Comparison of ENCODE assay signal across 9 mouse cellular contexts in the genomic region with DNA sequence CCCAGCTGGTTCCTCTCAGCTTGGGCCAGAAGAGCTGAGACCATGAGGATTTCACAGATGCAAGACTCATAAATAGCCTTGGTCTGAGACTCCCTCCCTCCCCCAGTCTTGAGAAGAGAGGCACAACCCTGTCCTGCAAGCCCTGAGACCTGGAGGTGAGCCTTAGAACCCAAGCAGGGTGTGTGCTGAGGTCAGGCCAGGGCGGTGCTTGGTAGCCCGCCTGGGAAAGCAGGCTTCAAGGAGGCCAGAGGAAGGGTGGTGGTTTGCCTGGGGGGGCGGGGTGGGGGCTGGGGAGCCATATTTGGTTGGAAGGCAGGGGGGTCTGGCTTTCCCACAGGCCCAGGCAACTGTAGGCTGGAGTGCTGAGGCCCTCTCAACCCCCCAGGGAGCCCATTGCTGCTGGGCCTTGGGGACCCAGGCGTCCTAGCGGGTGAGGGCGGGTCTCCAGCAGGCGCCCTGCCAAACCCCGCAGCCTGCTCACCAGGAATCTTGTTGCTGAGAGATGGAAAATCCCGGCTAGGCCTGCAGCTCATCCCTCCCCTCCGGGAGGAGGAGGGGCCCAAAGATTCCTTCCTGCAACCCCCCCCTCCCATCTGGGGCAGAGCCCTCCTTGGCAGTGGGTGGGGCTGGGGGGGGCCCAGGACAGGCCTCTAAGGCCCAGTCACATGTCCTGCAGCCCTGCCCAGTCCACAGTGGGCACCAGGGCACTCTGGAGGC. TPM values are rescaled to one million over a fixed set of nuclear protein-coding genes. Genes with fewer than 3 reads are reported as not detected.
A peak's percentile ranks its signal among the peaks of the same experiment; 100 is the strongest.
DNase-seq lines count a peak whose midpoint lies in the region; ATAC-seq lines count a peak whose summit lies in the region.
"Had no signal": no experiment of that assay in that cellular context is flagged by ENCODE, and none has a peak within 500 bp of the region (broad histone marks: within the 10 kb centered on the region; RNA-seq: fewer than 3 reads in every experiment).

No protein-coding gene starts in this region.

- peak; percentile 56 for DNase-seq in gastrocnemius, adult 18-20 months (ENCODE audit: low spot score)
- DNase-seq in gastrocnemius, postnatal 10 days: no peak
- peak; percentile 67 to 81 for DNase-seq in adrenal gland, postnatal 36 days
- DNase-seq in thymus, postnatal 0 days (ENCODE audit: low spot score): no peak
- no peak for DNase-seq in left cerebral cortex, postnatal 36 days (ENCODE audit: low spot score in 2 of 2)

- no peak overlapping the region; the same call in 1 of the 2 replicates for H3K4me3 ChIP-seq in heart, embryonic 12.5 days
- H3K4me3 ChIP-seq in kidney, embryonic 15.5 days (replicated peaks): no peak overlapping the region
- no peak overlapping the region for H3K4me3 ChIP-seq in neural tube, embryonic 14.5 days (ENCODE audit: low read depth, low read length)

- intact Hi-C loops in left cerebral cortex, postnatal 36 days (cut with DNase I): no loop called here

- H3K9ac ChIP-seq in heart, embryonic 12.5 days: peak overlapping the region; percentile 64
- 0 out of 2 replicates have a peak overlapping the region, but pooled peaks have one; percentile 8 for H3K9ac ChIP-seq in kidney, embryonic 15.5 days
- H3K9ac ChIP-seq in neural tube, embryonic 14.5 days (replicated peaks; ENCODE audit: low read depth, low read length): no peak overlapping the region

- peak; percentile 49 for ATAC-seq in heart, embryonic 12.5 days (ENCODE audit: insufficient number of reproducible peaks, low FRiP score)
- ATAC-seq in kidney, embryonic 15.5 days (replicated peaks; ENCODE audit: low FRiP score): 0 out of 2 replicates have a peak, but pooled peaks have one; percentile 27
- ATAC-seq in neural tube, embryonic 14.5 days (ENCODE audit: low read depth): 0 out of 2 replicates have a peak, but pooled peaks have one; percentile 43

- H3K9me3 ChIP-seq in heart, embryonic 12.5 days (replicated peaks): no peaks in the 10 kb centered on the region
- no peaks in the 10 kb centered on the region for H3K9me3 ChIP-seq in kidney, embryonic 15.5 days (replicated peaks)
- no peaks in the 10 kb centered on the region for H3K9me3 ChIP-seq in neural tube, embryonic 14.5 days (ENCODE audit: control insufficient read depth, low read length)

- 14% methylated on average over 9 of the region's 10 CpGs for WGBS in heart, embryonic 12.5 days
- 15% methylated on average over 10 of the region's 10 CpGs for WGBS in kidney, embryonic 15.5 days
- WGBS in neural tube, embryonic 14.5 days: 13% methylated on average over 8 of the region's 10 CpGs

- H3K4me2 ChIP-seq in heart, embryonic 12.5 days: peak overlapping the region; percentile 33
- H3K4me2 ChIP-seq in kidney, embryonic 15.5 days: peak overlapping the region; percentile 31
- H3K4me2 ChIP-seq in neural tube, embryonic 14.5 days (ENCODE audit: low read depth, low read length): no peak overlapping the region

- H3K4me1 ChIP-seq in heart, embryonic 12.5 days (replicated peaks): peaks cover 100% of the 10 kb centered on the region
- peaks cover 95% of the 10 kb centered on the region for H3K4me1 ChIP-seq in kidney, embryonic 15.5 days
- H3K4me1 ChIP-seq in neural tube, embryonic 14.5 days (ENCODE audit: control insufficient read depth, insufficient read depth, low read length): peaks cover 67% of the 10 kb centered on the region

- H3K27ac ChIP-seq in heart, embryonic 12.5 days (ENCODE audit: poor library complexity, severe bottlenecking): peak overlapping the region; percentile 80
- peak overlapping the region; percentile 84 for H3K27ac ChIP-seq in kidney, embryonic 15.5 days
- H3K27ac ChIP-seq in neural tube, embryonic 14.5 days (ENCODE audit: low read depth, low read length): peak overlapping the region; percentile 2

- H3K27me3 ChIP-seq in heart, embryonic 12.5 days (replicated peaks): no peaks in the 10 kb centered on the region
- H3K27me3 ChIP-seq in kidney, embryonic 15.5 days: no peaks in the 10 kb centered on the region
- H3K27me3 ChIP-seq in neural tube, embryonic 14.5 days (ENCODE audit: control insufficient read depth, insufficient read depth, low read length): no peaks in the 10 kb centered on the region
- H3K27me3 ChIP-seq: CH12.LX had no signal

- H3K36me3 ChIP-seq in heart, embryonic 12.5 days: peaks cover 11% of the 10 kb centered on the region; the same call in 1 of the 2 replicates
- no peaks in the 10 kb centered on the region for H3K36me3 ChIP-seq in kidney, embryonic 15.5 days
- no peaks in the 10 kb centered on the region for H3K36me3 ChIP-seq in neural tube, embryonic 14.5 days (ENCODE audit: control insufficient read depth, insufficient read depth, low read length)

RNA-seq across cellular contexts. Expression of a gene that starts 14.1 kb away (rescaled TPM):
- 10 to 100 TPM; 40.6 to 41.6 TPM for total RNA-seq in gastrocnemius, adult 18-20 months (2021)
- 10 to 100 TPM; 58.2 to 82.8 TPM for total RNA-seq in gastrocnemius, postnatal 10 days (2021)
- 10 to 100 TPM; 63.7 to 74.1 TPM for total RNA-seq in adrenal gland, postnatal 36 days (2021)
- 11.6 and 11.7 TPM in 2 replicates for polyA plus RNA-seq in heart, embryonic 12.5 days (2016; fragmentation: Nextera tagmentation; extraction: Ambion mirVana)
- 7.4 and 10.1 TPM in 2 replicates for polyA plus RNA-seq in kidney, embryonic 15.5 days (2015; fragmentation: Nextera tagmentation; extraction: Ambion mirVana)
- 12.2 and 13.1 TPM in 2 replicates for polyA plus RNA-seq in neural tube, embryonic 14.5 days (2014; fragmentation: Nextera tagmentation; extraction: Ambion mirVana)
- polyA plus RNA-seq in thymus, postnatal 0 days (2015; fragmentation: Nextera tagmentation; extraction: Ambion mirVana): 5.3 and 8.0 TPM in 2 replicates
- 100 to 1,000 TPM in 1 of 2 experiments, 10 to 100 TPM in 1; 91.3 to 110 TPM for total RNA-seq in left cerebral cortex, postnatal 36 days (2021)

RNA-seq across cellular contexts. Expression of a gene that starts 51.2 kb away (rescaled TPM):
- under 1 TPM; 0.09 to 0.14 TPM for total RNA-seq in gastrocnemius, adult 18-20 months (2021)
- under 1 TPM; 0.09 to 0.54 TPM for total RNA-seq in gastrocnemius, postnatal 10 days (2021)
- under 1 TPM; 0.30 to 0.40 TPM for total RNA-seq in adrenal gland, postnatal 36 days (2021)
- 0.19 and 0.23 TPM in 2 replicates for polyA plus RNA-seq in heart, embryonic 12.5 days (2016; fragmentation: Nextera tagmentation; extraction: Ambion mirVana)
- 0.63 and 0.81 TPM in 2 replicates for polyA plus RNA-seq in kidney, embryonic 15.5 days (2015; fragmentation: Nextera tagmentation; extraction: Ambion mirVana)
- polyA plus RNA-seq in neural tube, embryonic 14.5 days (2014; fragmentation: Nextera tagmentation; extraction: Ambion mirVana): not detected in 2 replicates
- 6.0 and 7.8 TPM in 2 replicates for polyA plus RNA-seq in thymus, postnatal 0 days (2015; fragmentation: Nextera tagmentation; extraction: Ambion mirVana)
- total RNA-seq in left cerebral cortex, postnatal 36 days (2021): under 1 TPM in 1 of 2 experiments, not detected in 1; 0.17 TPM

Comparison
In these comparisons a context has a peak if more than half of its experiments do, and no peak if none do; other contexts are left out.
1. DNase-seq: peak in gastrocnemius, adult 18-20 months (single experiment) and adrenal gland, postnatal 36 days (2 of 2); none in gastrocnemius, postnatal 10 days (single experiment), thymus, postnatal 0 days (single experiment) and left cerebral cortex, postnatal 36 days (0 of 2).
2. H3K27ac ChIP-seq: peak in every context shown above with its lines; median percentile 84 in kidney, embryonic 15.5 days; 80 in heart, embryonic 12.5 days; 2 in neural tube, embryonic 14.5 days.
3. Peak in every context shown above with its lines, with median percentiles within 50 percentile points of each other: ATAC-seq.